Mouse (Mus musculus) testis, adult 2 months (tissue): ENCODE measurements around the gene Smim4.

Experiments
- CTCF ChIP-seq: fragments of 200-500 bp; IDR thresholded peaks from 2 replicates; pipeline ENCODE4 v1.5.1; 2012; ENCODE audit warnings: low read depth, mild to moderate bottlenecking, inconsistent platforms, low read length, moderate library complexity; ENCODE audit not compliant: control insufficient read depth, insufficient read depth, insufficient replicate concordance
- POLR2A ChIP-seq: fragments of 200-500 bp; IDR thresholded peaks from 2 replicates; pipeline ENCODE4 v1.6.1; 2012; ENCODE audit warnings: low read depth, mild to moderate bottlenecking, inconsistent platforms, low read length, moderate library complexity; ENCODE audit not compliant: control insufficient read depth

DNA sequence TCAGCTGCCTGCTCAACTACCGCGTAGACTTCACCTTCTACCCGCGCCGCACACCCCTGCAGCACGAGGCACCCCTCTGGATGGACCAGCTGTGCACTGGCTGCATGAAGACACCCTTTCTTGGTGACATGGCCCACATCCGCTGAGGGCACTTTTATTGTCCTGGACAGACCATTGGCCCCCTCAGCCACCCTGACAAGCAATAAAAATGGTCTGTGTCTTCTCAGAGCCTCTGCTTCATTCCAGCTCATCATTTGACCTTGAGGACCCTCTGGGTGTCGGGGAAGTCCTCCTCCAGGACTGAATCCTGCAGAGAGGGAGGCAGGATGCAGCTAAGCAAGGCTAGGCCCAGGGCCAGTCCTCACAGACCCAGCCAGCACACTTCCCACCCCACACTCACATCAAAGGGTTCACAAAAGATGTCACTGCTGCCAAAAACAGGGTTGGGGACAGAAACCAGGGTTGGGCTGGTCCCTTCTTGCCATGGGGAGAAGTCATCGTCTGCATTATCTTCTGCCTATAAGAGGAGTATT, 10.2 kb upstream of the Smim4 start:
- TF ChIP-seq CTCF (no peak), POLR2A (no peak)
